Mouse (Mus musculus) retina, embryonic 14.5 days (tissue): Measurements from ENCODE around the gene Cbl.

Source experiments
- DNase-seq: peaks from one replicate; pipeline ENCODE4 v3.0.0-alpha.2; 2015; ENCODE audit warnings: low spot score

Cbl gene

DNA sequence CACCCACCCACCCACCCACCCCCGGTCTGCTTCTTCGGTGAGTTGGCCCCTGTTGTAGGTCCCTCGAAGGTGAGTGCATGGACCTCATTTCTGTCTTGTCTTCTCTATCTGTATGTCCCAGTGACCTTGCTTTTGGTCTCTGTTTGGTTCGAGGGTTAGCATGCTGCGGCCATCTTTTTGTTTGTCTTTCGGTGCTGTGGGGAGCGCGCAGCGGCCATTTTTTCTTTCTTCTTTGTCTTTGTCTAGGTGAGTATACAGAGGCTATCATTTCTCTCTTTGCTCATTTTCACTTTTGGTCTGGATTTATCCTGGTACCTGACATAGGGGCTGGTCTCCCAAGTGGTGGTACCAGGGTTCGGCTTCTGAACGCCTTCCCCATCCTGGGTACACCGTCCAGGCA is 55.0 kb downstream of the Cbl start:
- DNase-seq = no peak

DNA sequence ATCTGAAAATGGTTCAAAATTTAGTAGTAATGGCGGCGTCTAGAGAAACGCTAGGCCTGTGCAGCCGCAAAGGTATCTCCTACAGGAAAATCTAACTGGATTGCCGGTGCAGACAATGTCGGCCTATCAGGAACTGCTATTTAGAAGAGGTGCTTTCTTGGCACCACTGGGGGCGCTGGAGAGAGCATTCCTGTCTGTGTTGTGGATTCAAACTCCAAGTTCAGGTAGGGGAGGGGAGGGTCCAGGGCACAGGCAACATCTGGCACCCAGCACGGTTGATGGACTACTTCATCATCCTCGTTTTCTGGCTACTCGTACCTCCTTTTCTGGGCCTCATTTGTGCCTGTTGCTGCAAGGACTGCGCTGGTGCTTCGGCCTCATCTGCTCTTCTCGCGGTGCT is 55.5 kb downstream of the Cbl start:
- peak; percentile 27 for DNase-seq

DNA sequence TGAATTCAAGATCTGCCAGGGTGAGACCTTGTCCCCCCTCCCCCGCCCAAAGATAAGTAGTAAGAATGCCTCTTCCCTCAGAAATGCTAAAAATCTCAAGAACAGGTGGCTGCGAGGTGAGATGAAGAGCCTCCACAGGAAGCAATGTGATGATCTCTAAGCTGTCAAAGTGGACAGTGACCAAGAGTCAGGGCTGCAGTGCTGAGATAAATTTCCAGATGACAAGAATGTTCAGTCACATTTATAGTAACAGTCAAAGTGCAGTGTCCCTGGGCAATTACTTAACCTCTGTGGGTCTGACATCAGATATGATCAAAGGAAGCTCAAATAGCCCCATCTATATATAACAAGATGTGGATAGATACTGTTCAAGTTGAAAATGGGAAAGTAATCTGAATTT is 56.4 kb downstream of the Cbl start:
- no peak for DNase-seq

DNA sequence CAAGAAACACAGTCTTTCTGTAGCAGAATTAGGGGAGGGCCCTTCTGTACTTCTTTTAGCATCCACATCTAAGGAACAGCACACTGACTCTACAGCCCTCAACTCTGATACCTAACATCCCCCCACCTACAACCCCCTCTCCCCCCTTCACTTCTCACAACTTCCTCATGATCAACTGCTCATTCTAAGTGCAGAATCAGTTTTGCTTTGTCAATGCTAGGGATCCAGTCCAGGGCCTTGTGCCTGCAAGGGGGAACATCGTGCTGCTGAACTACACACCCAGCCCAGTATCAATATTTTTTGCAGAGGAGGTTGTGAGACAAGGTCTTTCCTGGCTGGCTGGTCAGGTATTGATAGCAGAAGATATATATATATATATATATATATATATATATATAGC is 57.9 kb downstream of the Cbl start:
- DNase-seq = no peak

- no peak for DNase-seq
Observed at GRCm38 (mm10) chr9:44175556-44175955, 58.3 kb downstream of the Cbl start.

- no peak for DNase-seq
Observed at GRCm38 (mm10) chr9:44170691-44171151, 63.1 kb downstream of the Cbl start.

DNA sequence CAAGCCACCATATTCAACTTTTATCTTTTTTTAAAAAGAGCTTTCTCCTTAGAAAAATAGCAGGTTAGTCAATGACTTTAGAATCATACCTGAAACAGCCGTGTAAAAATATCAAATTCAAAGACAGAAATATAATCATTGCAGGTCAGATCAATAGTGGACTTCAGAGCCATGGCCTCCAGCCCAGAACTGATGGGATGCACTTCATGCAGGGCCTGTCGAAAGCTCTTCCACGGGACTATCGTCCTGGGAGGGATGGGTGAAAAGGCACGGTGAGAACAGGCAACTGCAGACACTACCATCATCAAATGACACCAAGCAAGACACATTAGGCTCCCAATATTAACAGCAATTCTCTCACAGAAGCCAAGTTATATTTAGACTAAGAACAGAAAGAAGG is 64.9 kb downstream of the Cbl start:
- no peak for DNase-seq

DNA sequence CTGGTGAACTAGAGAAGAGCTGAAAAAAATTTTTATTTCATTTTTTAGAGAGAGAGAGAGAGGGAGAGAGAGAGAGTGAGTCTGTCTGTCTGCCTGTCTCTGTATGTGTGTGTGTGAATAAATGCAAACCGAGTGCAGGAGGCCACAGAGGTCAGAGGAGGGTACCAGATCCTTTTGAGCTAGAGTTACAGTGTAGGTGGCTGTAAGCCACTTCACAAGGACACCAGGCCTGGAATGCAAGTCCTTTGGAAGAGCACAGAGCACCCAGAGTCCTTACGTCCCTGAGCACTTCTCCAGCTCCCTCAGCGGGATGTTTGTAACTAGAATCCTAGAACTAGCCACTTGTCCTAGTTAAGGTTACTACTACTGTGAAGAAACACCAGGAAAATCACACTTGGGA is 74.0 kb downstream of the Cbl start:
- DNase-seq = no peak

GRCm38 (mm10) chr9:44147290-44147689 is 86.6 kb downstream of the Cbl start:
- peak; percentile 34 for DNase-seq

DNA sequence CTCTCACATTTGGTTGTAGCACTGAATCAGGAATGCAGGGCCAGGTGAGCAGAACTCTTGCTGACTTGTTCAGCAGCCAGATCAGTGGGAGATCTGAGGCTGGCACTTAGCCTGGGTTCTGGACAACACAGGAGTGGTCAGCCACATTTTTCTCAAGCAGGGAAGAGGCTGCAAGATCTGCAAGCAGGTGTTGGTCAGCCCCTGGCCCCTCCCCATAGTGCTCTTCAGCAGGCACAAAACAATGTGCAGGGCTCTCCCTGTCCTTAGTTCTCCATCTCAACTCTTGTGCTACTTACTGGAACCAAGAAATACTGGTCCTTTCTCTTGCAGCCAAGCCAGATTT is 89.2 kb downstream of the Cbl start:
- DNase-seq = no peak

GRCm38 (mm10) chr9:44144023-44144717 is 89.7 kb downstream of the Cbl start:
- no peak for DNase-seq

- DNase-seq = no peak
Observed at GRCm38 (mm10) chr9:44143421-44143820, 90.4 kb downstream of the Cbl start.

- DNase-seq = no peak
Observed at GRCm38 (mm10) chr9:44141951-44142350, 91.9 kb downstream of the Cbl start.

- DNase-seq = no peak
Observed at GRCm38 (mm10) chr9:44137846-44138245, 96.0 kb downstream of the Cbl start.

GRCm38 (mm10) chr9:44135731-44136411 is 98.0 kb downstream of the Cbl start:
- no peak for DNase-seq

DNA sequence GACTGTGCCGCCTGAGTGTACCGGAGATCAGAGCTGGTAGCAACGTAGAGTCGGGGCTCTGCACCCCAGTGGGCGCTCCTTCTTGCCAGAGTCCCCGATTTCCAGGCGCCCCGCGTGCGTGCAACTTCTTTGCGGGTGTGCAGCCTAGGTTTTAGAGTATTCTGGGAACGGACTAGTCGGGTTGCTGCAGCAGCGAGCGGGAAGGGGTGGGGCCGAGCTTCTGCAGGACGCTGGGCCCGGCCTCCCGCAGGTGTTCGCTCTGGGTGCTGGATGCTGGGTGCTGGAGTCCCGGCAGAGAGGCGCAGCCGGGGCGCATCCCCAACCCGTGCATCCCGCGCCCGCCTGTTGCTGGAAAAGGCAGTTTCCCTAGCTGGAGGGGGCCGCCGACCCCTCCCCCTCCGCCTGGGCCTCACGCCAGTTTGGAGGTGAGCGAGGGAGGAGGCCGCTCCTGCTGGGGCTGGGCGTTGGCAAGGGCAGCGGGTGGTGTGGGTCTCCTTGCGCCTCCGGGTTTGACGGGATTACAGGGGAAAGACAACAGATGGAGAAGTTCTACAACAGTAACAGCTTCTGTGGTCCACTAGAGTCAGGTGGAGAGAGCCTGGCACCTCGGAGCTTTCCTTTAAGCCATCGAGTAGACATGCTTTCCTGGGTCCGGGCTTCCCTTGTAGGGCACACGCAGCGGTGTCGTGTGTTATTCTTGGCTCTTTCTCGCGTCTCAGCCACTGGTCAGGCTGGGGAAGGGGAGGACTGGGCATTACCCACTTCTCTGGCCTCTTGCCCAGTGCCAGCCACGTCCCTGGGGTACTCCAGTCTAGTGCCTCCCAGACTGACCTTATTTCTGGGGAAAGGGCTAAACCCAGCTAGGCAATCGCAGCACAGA is 98.8 kb downstream of the Cbl start:
- no peak for DNase-seq

- DNase-seq = peak; percentile 58
Observed at GRCm38 (mm10) chr9:44134101-44134850, 99.6 kb downstream of the Cbl start, which contains the start of gene Mcam. Mcam (plus strand) TSS chr9:44134469.

DNA sequence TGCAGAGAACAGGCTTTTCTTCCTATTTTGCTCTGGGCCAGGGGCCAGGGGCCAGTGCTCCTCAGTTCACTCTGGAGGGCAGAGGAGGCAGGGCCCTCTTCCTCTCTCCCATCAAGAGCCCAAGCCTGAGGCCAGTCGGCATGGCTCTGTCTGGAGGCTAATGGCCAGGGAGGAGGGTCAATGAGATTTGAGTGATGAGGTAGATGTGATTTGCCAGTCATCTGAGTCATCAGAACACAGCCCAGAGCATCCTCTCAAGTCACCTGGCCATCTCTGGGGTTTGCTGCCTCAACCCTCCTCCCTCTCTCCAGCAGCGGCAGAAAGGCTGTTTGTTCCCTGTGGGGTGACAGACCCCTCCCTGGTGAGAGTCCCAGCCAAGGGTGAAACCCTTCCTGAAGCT is 100.6 kb downstream of the Cbl start:
- no peak for DNase-seq

- no peak for DNase-seq
Observed at GRCm38 (mm10) chr9:44132200-44132599, 101.6 kb downstream of the Cbl start.

DNA sequence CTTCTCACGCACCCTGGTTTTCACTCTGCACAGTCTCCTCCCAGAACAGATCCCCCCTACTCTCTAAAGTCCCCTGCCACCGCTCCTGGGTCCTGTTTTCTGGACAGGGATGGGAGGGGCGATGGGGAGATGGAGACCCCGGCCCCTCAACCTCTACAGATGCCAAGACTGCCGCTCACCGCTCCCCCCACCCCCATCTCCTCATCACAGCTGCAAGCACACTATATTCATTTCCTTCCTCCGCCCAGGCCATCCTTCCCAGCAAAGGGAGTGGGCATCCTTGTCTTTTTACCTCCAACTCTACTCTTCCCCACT is 102.6 kb downstream of the Cbl start:
- no peak for DNase-seq

DNA sequence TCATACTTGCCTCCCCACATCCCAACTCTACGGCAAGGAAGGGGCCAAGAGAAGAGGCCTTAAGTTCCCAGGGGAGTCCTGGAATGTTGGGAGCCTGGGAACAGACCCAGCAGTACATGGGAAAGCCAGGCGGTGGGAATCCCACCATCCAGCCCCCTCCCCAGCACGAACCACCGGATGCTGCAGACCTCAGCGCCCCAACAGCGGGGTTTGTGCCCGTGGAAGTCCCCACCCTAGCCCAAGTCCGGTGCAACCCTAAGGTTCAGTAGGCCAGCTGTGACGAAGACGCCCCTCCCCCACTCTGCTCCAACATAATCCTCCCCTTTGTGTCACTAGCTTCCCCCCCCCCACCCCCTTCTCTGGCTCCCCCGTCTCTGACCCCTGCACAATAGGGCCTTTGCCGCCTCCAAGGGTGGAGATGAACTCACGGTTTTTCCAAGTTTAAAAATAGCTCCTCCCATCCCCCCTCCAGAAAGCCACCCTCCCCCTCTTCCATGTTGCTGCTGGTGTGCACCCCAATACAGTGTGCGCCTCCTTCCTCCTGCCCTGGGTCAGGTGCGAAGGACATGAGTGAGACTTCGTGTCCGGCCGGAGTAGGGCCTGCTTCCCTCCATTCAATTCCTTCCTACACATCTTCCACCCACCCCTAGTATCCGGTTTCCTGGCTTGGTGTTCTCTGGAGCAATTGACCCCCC is 103.1 kb downstream of the Cbl start:
- DNase-seq = peak; percentile 45

GRCm38 (mm10) chr9:44130034-44130433 is 103.8 kb downstream of the Cbl start:
- peak; percentile 57 for DNase-seq
